Mouse (Mus musculus): ENCODE results near the gene Myo16. TPM values are rescaled to one million over a fixed set of nuclear protein-coding genes. Genes with fewer than 3 reads are reported as not detected.

Myo16 gene
- polyA plus RNA-seq, 1 experiment from 2014 or later = 0.01 TPM

DNA sequence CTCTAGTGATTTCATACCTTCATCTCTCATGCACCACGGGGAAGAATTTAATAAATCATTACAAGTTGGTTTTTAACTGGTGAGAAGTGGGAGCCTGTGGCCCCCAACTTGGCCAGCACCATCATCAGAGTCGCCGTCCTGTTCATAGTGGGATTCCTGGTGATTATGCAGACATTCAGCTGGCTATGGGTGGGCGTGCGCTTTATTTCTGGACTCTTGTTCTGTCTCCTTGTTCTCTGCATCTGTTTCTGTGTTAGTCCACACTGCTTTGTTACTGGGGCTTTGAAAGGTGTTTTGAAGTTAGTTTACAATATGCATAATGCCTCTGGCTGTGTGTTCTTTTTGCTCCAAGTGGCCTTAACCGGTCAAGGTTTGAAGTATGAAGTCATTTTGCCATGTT, 439.2 kb downstream of the Myo16 start:
- Histone ChIP-seq H3K36me3 (replicated peaks; ENCODE audit: insufficient read depth, low read length) (no peaks in the 10 kb centered on the region), H3K4me2 (ENCODE audit: low read depth, low read length) (no peak overlapping the region), H3K27ac (ENCODE audit: low read depth) (no peak overlapping the region), H3K27me3 (ENCODE audit: insufficient read depth, low read length) (no peaks in the 10 kb centered on the region), H3K4me1 (ENCODE audit: insufficient read depth) (no peaks in the 10 kb centered on the region), H3K9me3 (ENCODE audit: low read length) (no peaks in the 10 kb centered on the region), H3K9ac (replicated peaks) (no peak overlapping the region), H3K4me3 (ENCODE audit: low read depth, low read length) (no peak overlapping the region)
- 84% methylated on average over 6 of the region's 6 CpGs for WGBS (ENCODE audit: insufficient replicate concordance)
- DNase-seq (no peak), ATAC-seq (no peak)
- no peak for TF ChIP-seq EP300 (IDR thresholded peaks at IDR 0.05; ENCODE audit: low read depth)
- TF ChIP-seq CTCF (IDR thresholded peaks at IDR 0.05; ENCODE audit: low read depth) = no peak

DNA sequence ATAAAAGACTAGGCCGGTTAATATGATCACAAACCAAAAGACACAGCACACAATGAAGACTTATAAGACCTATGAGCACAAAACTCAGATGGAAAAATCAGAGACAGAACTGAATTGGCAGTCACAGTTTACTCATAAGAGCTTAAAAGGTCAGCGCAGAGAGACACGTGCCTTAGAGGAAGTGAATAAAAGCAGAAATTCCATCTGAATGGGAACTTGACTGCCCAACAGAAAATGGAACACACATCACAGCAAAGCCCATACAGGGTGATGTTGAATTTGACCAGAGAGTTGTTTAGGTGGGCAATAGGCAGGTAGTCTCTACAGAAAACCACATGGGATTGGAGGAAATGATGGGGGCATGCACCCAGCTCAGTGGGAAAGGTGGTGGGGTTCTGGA, 442.6 kb downstream of the Myo16 start:
- Histone ChIP-seq H3K9ac (replicated peaks) (no peak overlapping the region), H3K4me1 (ENCODE audit: insufficient read depth) (no peaks in the 10 kb centered on the region), H3K9me3 (ENCODE audit: low read length) (no peaks in the 10 kb centered on the region), H3K36me3 (replicated peaks; ENCODE audit: insufficient read depth, low read length) (no peaks in the 10 kb centered on the region), H3K27me3 (ENCODE audit: insufficient read depth, low read length) (no peaks in the 10 kb centered on the region), H3K27ac (ENCODE audit: low read depth) (no peak overlapping the region), H3K4me2 (ENCODE audit: low read depth, low read length) (no peak overlapping the region), H3K4me3 (ENCODE audit: low read depth, low read length) (no peak overlapping the region)
- TF ChIP-seq EP300 (IDR thresholded peaks at IDR 0.05; ENCODE audit: low read depth) (no peak), CTCF (IDR thresholded peaks at IDR 0.05; ENCODE audit: low read depth) (no peak)
- DNase-seq (no peak), ATAC-seq (no peak)
- 69% methylated on average over 3 of the region's 3 CpGs for WGBS (ENCODE audit: insufficient replicate concordance)

DNA sequence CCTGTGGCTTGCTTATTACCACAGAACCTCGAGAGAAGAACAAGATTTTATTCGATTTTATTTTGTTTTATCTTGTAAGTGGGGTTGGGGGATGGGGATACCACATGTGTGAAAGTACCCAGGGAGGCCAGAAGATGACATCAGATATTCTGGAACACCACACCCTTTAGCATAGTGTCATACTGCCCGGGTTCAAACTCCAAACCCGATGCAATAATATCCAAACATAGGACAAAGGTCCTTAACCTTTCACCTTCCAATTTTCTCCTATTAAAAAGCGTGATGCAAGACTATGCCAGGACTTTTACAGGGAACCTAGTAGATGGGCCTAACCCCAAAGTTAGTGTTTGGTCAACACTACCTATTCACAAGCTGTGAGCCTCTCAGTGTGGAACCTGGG, 443.9 kb downstream of the Myo16 start:
- ATAC-seq (peak; percentile 90), DNase-seq (no peak)
- H3K9ac ChIP-seq (replicated peaks) = no peak overlapping the region
- WGBS (ENCODE audit: insufficient replicate concordance) = 66% methylated on average over 5 of the region's 5 CpGs
- no peaks in the 10 kb centered on the region for H3K27me3 ChIP-seq (ENCODE audit: insufficient read depth, low read length)
- no peaks in the 10 kb centered on the region for H3K4me1 ChIP-seq (ENCODE audit: insufficient read depth)
- H3K36me3 ChIP-seq (replicated peaks; ENCODE audit: insufficient read depth, low read length) = no peaks in the 10 kb centered on the region
- no peaks in the 10 kb centered on the region for H3K9me3 ChIP-seq (ENCODE audit: low read length)
- no peak overlapping the region for H3K4me2 ChIP-seq (ENCODE audit: low read depth, low read length)
- TF ChIP-seq EP300 (IDR thresholded peaks at IDR 0.05; ENCODE audit: low read depth) (0 out of 2 replicates have a peak, but pooled peaks have one; percentile 20), CTCF (IDR thresholded peaks at IDR 0.05; ENCODE audit: low read depth) (no peak)
- no peak overlapping the region for H3K4me3 ChIP-seq (ENCODE audit: low read depth, low read length)
- H3K27ac ChIP-seq (ENCODE audit: low read depth) = no peak overlapping the region

DNA sequence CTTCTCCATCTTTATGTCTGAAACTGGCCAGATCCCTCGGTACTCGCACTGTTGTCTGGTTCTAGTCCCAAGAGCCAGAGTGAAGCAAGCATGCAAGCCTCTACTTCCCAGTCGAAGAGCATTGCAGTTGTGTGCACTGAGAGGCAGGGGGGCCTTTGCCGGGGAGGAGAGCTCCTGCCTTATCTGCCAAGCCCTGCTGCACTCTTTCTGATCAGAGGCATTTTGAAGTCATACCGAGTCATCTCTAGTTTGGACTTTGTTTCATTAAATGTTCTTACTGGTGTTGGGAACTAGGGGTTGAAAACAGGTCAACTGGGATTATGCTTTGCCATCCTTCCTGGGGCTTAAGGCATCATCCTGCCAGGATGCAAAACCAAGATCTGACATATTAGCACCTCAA, 445.2 kb downstream of the Myo16 start:
- Histone ChIP-seq H3K27me3 (ENCODE audit: insufficient read depth, low read length) (no peaks in the 10 kb centered on the region), H3K9ac (replicated peaks) (no peak overlapping the region), H3K27ac (ENCODE audit: low read depth) (no peak overlapping the region), H3K4me3 (ENCODE audit: low read depth, low read length) (no peak overlapping the region), H3K9me3 (ENCODE audit: low read length) (no peaks in the 10 kb centered on the region), H3K4me1 (ENCODE audit: insufficient read depth) (no peaks in the 10 kb centered on the region), H3K36me3 (replicated peaks; ENCODE audit: insufficient read depth, low read length) (no peaks in the 10 kb centered on the region), H3K4me2 (ENCODE audit: low read depth, low read length) (no peak overlapping the region)
- WGBS (ENCODE audit: insufficient replicate concordance) = 47% methylated on average over 5 of the region's 5 CpGs
- TF ChIP-seq CTCF (IDR thresholded peaks at IDR 0.05; ENCODE audit: low read depth) (no peak), EP300 (IDR thresholded peaks at IDR 0.05; ENCODE audit: low read depth) (no peak)
- no peak for DNase-seq
- ATAC-seq = no peak

DNA sequence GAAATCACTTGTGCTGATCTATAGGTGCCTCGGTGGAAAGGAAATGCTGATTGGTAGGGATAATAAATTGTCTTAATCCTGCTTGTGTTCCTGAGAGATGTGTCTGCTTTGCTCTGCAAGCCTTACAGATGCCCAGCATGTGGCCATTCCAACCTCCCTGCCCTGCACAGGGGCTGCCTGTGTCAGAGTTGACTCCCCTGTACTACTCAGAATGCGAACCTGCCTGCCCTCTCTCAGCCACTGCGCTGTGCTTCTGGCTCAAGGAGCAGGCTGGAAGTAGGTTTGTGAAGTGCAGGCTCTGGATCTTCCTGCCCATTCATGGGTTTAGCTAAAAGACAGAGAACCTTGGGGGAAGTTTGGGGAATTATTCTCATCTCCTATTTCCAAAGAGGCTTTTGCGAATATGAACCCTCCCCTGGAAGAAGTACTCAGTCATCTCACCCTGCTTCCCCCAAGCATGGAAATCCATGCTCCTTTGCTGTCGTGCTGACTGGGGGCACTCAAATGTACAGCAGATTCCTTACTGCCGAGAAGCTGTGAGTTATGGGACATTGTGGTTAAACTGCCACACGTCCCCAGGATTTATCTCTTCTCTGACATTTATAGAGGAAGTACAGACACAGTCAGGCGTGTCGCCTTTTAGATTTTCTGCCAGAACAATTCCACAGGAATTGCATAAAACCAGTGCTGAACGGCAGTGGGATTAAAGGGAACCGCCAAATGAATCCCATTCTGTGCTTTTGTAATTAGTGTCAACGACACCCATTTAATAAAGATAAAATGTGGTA, 452.5 kb downstream of the Myo16 start:
- WGBS (ENCODE audit: insufficient replicate concordance) = 29% methylated on average over 12 of the region's 12 CpGs
- no peaks in the 10 kb centered on the region for H3K9me3 ChIP-seq (ENCODE audit: low read length)
- no peak overlapping the region for H3K9ac ChIP-seq (replicated peaks)
- no peak for DNase-seq
- H3K4me3 ChIP-seq (ENCODE audit: low read depth, low read length) = no peak overlapping the region
- TF ChIP-seq EP300 (IDR thresholded peaks at IDR 0.05; ENCODE audit: low read depth) (0 out of 2 replicates have a peak, but pooled peaks have one; percentile 7), CTCF (IDR thresholded peaks at IDR 0.05; ENCODE audit: low read depth) (no peak)
- H3K27me3 ChIP-seq (ENCODE audit: insufficient read depth, low read length) = no peaks in the 10 kb centered on the region
- ATAC-seq = no peak
- no peak overlapping the region for H3K27ac ChIP-seq (ENCODE audit: low read depth)
- no peak overlapping the region for H3K4me2 ChIP-seq (ENCODE audit: low read depth, low read length)
- no peaks in the 10 kb centered on the region for H3K36me3 ChIP-seq (replicated peaks; ENCODE audit: insufficient read depth, low read length)
- no peaks in the 10 kb centered on the region; the same call in 1 of the 2 replicates for H3K4me1 ChIP-seq (ENCODE audit: insufficient read depth)

DNA sequence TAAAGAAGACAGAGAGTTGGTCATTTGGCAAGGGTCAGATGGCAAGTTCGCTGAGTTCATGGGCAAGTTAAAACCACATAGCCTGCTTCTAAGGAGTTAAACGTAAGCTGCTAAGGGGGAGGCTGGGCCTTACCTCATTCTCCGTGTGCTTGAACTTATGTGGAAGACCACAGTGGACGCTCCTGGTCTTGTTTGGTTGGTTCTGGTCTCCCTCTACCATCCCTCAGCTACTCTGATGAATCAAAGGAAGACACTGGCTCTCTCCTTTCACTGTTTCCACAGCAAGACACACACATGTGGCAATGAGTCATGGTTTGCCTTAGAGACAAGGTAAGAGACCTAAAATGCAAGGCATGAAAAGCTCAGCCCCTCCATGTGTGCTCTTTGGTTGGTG, 453.1 kb downstream of the Myo16 start:
- 41% methylated on average over 4 of the region's 4 CpGs for WGBS (ENCODE audit: insufficient replicate concordance)
- Histone ChIP-seq H3K27ac (ENCODE audit: low read depth) (no peak overlapping the region), H3K9ac (replicated peaks) (no peak overlapping the region), H3K4me1 (ENCODE audit: insufficient read depth) (no peaks in the 10 kb centered on the region; the same call in 1 of the 2 replicates), H3K4me3 (ENCODE audit: low read depth, low read length) (no peak overlapping the region), H3K4me2 (ENCODE audit: low read depth, low read length) (no peak overlapping the region), H3K36me3 (replicated peaks; ENCODE audit: insufficient read depth, low read length) (no peaks in the 10 kb centered on the region), H3K9me3 (ENCODE audit: low read length) (no peaks in the 10 kb centered on the region), H3K27me3 (ENCODE audit: insufficient read depth, low read length) (no peaks in the 10 kb centered on the region)
- no peak for DNase-seq
- TF ChIP-seq CTCF (IDR thresholded peaks at IDR 0.05; ENCODE audit: low read depth) (no peak), EP300 (IDR thresholded peaks at IDR 0.05; ENCODE audit: low read depth) (0 out of 2 replicates have a peak, but pooled peaks have one; percentile 2)
- ATAC-seq = no peak
